Mouse (Mus musculus): ENCODE data around the gene Fam216a. TPM values are rescaled to one million over a fixed set of nuclear protein-coding genes. Genes with fewer than 3 reads are reported as not detected.
"Not testable (repeated sequence)": the region's sequence is repeated elsewhere in the genome, so short reads cannot be mapped to it uniquely, and the experiment has no call there.

The Fam216a gene
- polyA plus RNA-seq, 1 experiment from 2014 or later = 153 TPM

- Histone ChIP-seq H3K9ac (no peak overlapping the region), H3K9me3 (no peaks in the 10 kb centered on the region), H3K36me3 (no peaks in the 10 kb centered on the region; the same call in 1 of the 2 replicates), H3K27me3 (no peaks in the 10 kb centered on the region), H3K4me3 (no peak overlapping the region), H3K4me1 (replicated peaks) (no peaks in the 10 kb centered on the region), H3K4me2 (no peak overlapping the region), H3K27ac (replicated peaks) (no peak overlapping the region)
- no peak for ATAC-seq (ENCODE audit: low FRiP score, low read depth)
- WGBS = 93% methylated on average over 7 of the region's 7 CpGs
Observed at GRCm38 (mm10) chr5:122336554-122337294, 35.4 kb downstream of the Fam216a start.

GRCm38 (mm10) chr5:122334682-122335081, 37.5 kb downstream of the Fam216a start:
- Histone ChIP-seq H3K9ac (no peak overlapping the region), H3K36me3 (no peaks in the 10 kb centered on the region; the same call in 1 of the 2 replicates), H3K4me2 (no peak overlapping the region), H3K4me3 (no peak overlapping the region), H3K9me3 (no peaks in the 10 kb centered on the region), H3K4me1 (replicated peaks) (no peaks in the 10 kb centered on the region), H3K27ac (replicated peaks) (no peak overlapping the region), H3K27me3 (no peaks in the 10 kb centered on the region)
- no peak for ATAC-seq (ENCODE audit: low FRiP score, low read depth)
- 92% methylated on average over 3 of the region's 3 CpGs for WGBS

GRCm38 (mm10) chr5:122330269-122330668, 41.9 kb downstream of the Fam216a start:
- Histone ChIP-seq H3K27ac (replicated peaks) (no peak overlapping the region), H3K4me3 (no peak overlapping the region), H3K4me1 (replicated peaks) (no peaks in the 10 kb centered on the region), H3K4me2 (no peak overlapping the region), H3K36me3 (peaks cover 6% of the 10 kb centered on the region; the same call in 1 of the 2 replicates), H3K27me3 (no peaks in the 10 kb centered on the region), H3K9ac (no peak overlapping the region), H3K9me3 (no peaks in the 10 kb centered on the region)
- ATAC-seq (ENCODE audit: low FRiP score, low read depth) = no peak
- 94% methylated on average over 4 of the region's 4 CpGs for WGBS

- Histone ChIP-seq H3K4me3 (no peak overlapping the region), H3K27me3 (no peaks in the 10 kb centered on the region), H3K36me3 (peaks cover 6% of the 10 kb centered on the region; the same call in 1 of the 2 replicates), H3K9me3 (no peaks in the 10 kb centered on the region), H3K4me2 (no peak overlapping the region), H3K9ac (no peak overlapping the region), H3K27ac (replicated peaks) (no peak overlapping the region), H3K4me1 (replicated peaks) (no peaks in the 10 kb centered on the region)
- ATAC-seq (ENCODE audit: low FRiP score, low read depth) = no peak
- WGBS = 91% methylated on average over 3 of the region's 3 CpGs
Observed at GRCm38 (mm10) chr5:122327283-122327682, 44.9 kb downstream of the Fam216a start.

- H3K27ac ChIP-seq (replicated peaks) = no peak overlapping the region
- no peaks in the 10 kb centered on the region for H3K9me3 ChIP-seq
- H3K4me1 ChIP-seq (replicated peaks) = no peaks in the 10 kb centered on the region
- WGBS = 86% methylated on average over 8 of the region's 8 CpGs
- H3K27me3 ChIP-seq = no peaks in the 10 kb centered on the region
- no peak for ATAC-seq (ENCODE audit: low FRiP score, low read depth)
- H3K36me3 ChIP-seq = peaks cover 6% of the 10 kb centered on the region; the same call in 1 of the 2 replicates
- H3K4me2 ChIP-seq = no peak overlapping the region
- H3K4me3 ChIP-seq = no peak overlapping the region
- H3K9ac ChIP-seq = no peak overlapping the region
Observed at GRCm38 (mm10) chr5:122325477-122325876, 46.7 kb downstream of the Fam216a start.

- no peak overlapping the region for H3K27ac ChIP-seq (replicated peaks)
- H3K27me3 ChIP-seq = no peaks in the 10 kb centered on the region
- H3K9ac ChIP-seq = no peak overlapping the region
- H3K4me3 ChIP-seq = no peak overlapping the region
- 89% methylated on average over 23 of the region's 23 CpGs for WGBS
- H3K4me2 ChIP-seq = no peak overlapping the region
- peaks cover 6% of the 10 kb centered on the region; the same call in 1 of the 2 replicates for H3K36me3 ChIP-seq
- no peak for ATAC-seq (ENCODE audit: low FRiP score, low read depth)
- H3K4me1 ChIP-seq (replicated peaks) = no peaks in the 10 kb centered on the region
- H3K9me3 ChIP-seq = no peaks in the 10 kb centered on the region
Observed at GRCm38 (mm10) chr5:122324608-122325431, 47.3 kb downstream of the Fam216a start.

GRCm38 (mm10) chr5:122323523-122323922, 48.6 kb downstream of the Fam216a start:
- Histone ChIP-seq H3K4me1 (replicated peaks) (no peaks in the 10 kb centered on the region), H3K36me3 (peaks cover 6% of the 10 kb centered on the region; the same call in 1 of the 2 replicates), H3K9ac (no peak overlapping the region)

GRCm38 (mm10) chr5:122320205-122320781, 51.9 kb downstream of the Fam216a start:
- Histone ChIP-seq H3K27ac (replicated peaks) (no peak overlapping the region), H3K36me3 (no peaks in the 10 kb centered on the region), H3K27me3 (no peaks in the 10 kb centered on the region), H3K4me1 (replicated peaks) (no peaks in the 10 kb centered on the region), H3K4me3 (no peak overlapping the region), H3K4me2 (no peak overlapping the region), H3K9ac (no peak overlapping the region), H3K9me3 (no peaks in the 10 kb centered on the region)
- no peak for ATAC-seq (ENCODE audit: low FRiP score, low read depth)
- WGBS = 86% methylated on average over 12 of the region's 12 CpGs

More at GRCm38 (mm10) chr5:122323523-122323922, 48.6 kb downstream of the Fam216a start:
- no peak for ATAC-seq (ENCODE audit: low FRiP score, low read depth)
- H3K4me2 ChIP-seq = no peak overlapping the region
- no peak overlapping the region for H3K4me3 ChIP-seq
- H3K27me3 ChIP-seq = no peaks in the 10 kb centered on the region
- WGBS = 65% methylated on average over 8 of the region's 8 CpGs
- no peak overlapping the region for H3K27ac ChIP-seq (replicated peaks)
- H3K9me3 ChIP-seq = no peaks in the 10 kb centered on the region

GRCm38 (mm10) chr5:122319474-122320204, 52.5 kb downstream of the Fam216a start:
- H3K9ac ChIP-seq = no peak overlapping the region
- 77% methylated on average over 14 of the region's 14 CpGs for WGBS
- no peak overlapping the region for H3K27ac ChIP-seq (replicated peaks)
- no peaks in the 10 kb centered on the region for H3K27me3 ChIP-seq
- no peak for ATAC-seq (ENCODE audit: low FRiP score, low read depth)
- no peak overlapping the region for H3K4me3 ChIP-seq
- H3K4me1 ChIP-seq (replicated peaks) = no peaks in the 10 kb centered on the region
- H3K36me3 ChIP-seq = no peaks in the 10 kb centered on the region
- no peak overlapping the region for H3K4me2 ChIP-seq
- H3K9me3 ChIP-seq = no peaks in the 10 kb centered on the region

GRCm38 (mm10) chr5:122318976-122319375, 53.2 kb downstream of the Fam216a start:
- ATAC-seq (ENCODE audit: low FRiP score, low read depth); H3K27me3 ChIP-seq; H3K4me1 ChIP-seq (replicated peaks); H3K36me3 ChIP-seq; H3K27ac ChIP-seq (replicated peaks); H3K4me2 ChIP-seq; H3K9me3 ChIP-seq; H3K9ac ChIP-seq; H3K4me3 ChIP-seq: not testable (repeated sequence)
- WGBS = 73% methylated on average over 3 of the region's 3 CpGs

- ATAC-seq (ENCODE audit: low FRiP score, low read depth) = no peak
- WGBS = 62% methylated on average over 3 of the region's 3 CpGs
- Histone ChIP-seq H3K27me3 (no peaks in the 10 kb centered on the region), H3K4me1 (replicated peaks) (no peaks in the 10 kb centered on the region; the same call in 1 of the 2 replicates), H3K4me3 (no peak overlapping the region), H3K36me3 (no peaks in the 10 kb centered on the region), H3K9me3 (no peaks in the 10 kb centered on the region), H3K9ac (no peak overlapping the region), H3K4me2 (no peak overlapping the region), H3K27ac (replicated peaks) (no peak overlapping the region)
Observed at GRCm38 (mm10) chr5:122318100-122318499, 54.1 kb downstream of the Fam216a start.
